Mouse (Mus musculus): Measurements from ENCODE around the gene Rnf123. TPM values are rescaled to one million over a fixed set of nuclear protein-coding genes. Genes with fewer than 3 reads are reported as not detected.
"Not testable (repeated sequence)": the region's sequence is repeated elsewhere in the genome, so short reads cannot be mapped to it uniquely, and the experiment has no call there.

Rnf123 gene
- total RNA-seq, 1 experiment: 14.5 TPM

DNA sequence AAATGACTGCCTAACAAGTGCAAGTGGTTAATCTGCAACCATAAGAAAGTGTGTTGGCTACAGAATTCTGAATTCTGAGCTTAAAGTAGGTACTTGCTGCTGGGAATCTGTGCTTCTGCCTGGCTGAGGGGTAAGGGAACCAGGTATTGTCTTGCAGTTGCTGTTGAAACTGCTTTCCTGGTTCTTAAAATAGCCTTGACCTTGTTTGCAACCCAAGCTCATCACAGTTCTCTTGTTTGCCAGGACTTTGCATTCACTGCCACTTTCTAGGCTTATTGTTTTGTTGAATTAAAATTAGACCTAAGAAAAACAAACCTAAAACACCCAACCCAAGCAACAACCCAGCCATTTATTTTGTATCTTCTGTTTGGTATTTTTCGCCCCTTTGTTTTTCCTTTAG is 62.4 kb downstream of the Rnf123 start:
- Histone ChIP-seq H3K27ac (ENCODE audit: insufficient read depth, low read depth, low read length, poor library complexity, severe bottlenecking) (no peak overlapping the region), H3K4me1 (ENCODE audit: control insufficient read depth in 2 of 2, insufficient read depth in 2 of 2, low read length in 2 of 2, poor library complexity in 1 of 2) (no peaks in the 10 kb centered on the region), H3K9me3 (ENCODE audit: control insufficient read depth, insufficient read depth, low read depth, low read length) (no peaks in the 10 kb centered on the region), H3K4me3 (ENCODE audit: insufficient read depth in 1 of 2, low read depth in 1 of 2, low read length in 2 of 2, poor library complexity in 1 of 2, severe bottlenecking in 1 of 2) (no peak overlapping the region), H3K9ac (ENCODE audit: insufficient read depth, low read depth, low read length, poor library complexity, severe bottlenecking) (no peak overlapping the region), H3K36me3 (ENCODE audit: control insufficient read depth, insufficient read depth, low read length, poor library complexity, severe bottlenecking) (peaks cover 5% of the 10 kb centered on the region; the same call in 1 of the 2 replicates)
- in situ Hi-C loops (cut with MboI; ENCODE audit: low sequenced_read_pairs in 2 of 2, unreplicated experiment in 2 of 2): no loop called here
- DNase-seq (ENCODE audit: low read depth, low spot score): no peak
- TF ChIP-seq CHD2 (IDR thresholded peaks at IDR 0.05; ENCODE audit: low read depth, low read length): no peak

DNA sequence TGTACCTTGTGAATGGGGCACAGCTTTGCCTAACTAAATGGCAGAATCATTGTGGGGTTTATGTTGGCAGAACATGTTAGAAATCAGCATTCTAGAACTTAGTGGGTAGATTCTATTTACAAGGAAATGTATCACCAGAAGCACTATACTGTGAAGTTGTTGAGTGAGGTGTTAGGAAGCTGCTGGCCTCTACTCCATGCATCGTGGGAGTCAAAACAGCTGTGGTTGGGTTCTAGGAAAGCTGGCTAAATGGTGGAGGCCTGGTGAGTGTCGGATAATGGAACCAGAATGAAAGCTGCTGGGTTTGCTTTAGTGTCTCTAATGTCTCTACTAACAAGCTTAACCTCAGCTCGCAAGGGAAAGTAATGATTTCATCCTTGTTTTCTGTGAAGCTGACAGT is 66.0 kb downstream of the Rnf123 start:
- in situ Hi-C loops (cut with MboI; ENCODE audit: low sequenced_read_pairs in 2 of 2, unreplicated experiment in 2 of 2): no loop called here
- Histone ChIP-seq H3K4me3 (ENCODE audit: insufficient read depth in 1 of 2, low read depth in 1 of 2, low read length in 2 of 2, poor library complexity in 1 of 2, severe bottlenecking in 1 of 2) (no peak overlapping the region), H3K36me3 (ENCODE audit: control insufficient read depth, insufficient read depth, low read length, poor library complexity, severe bottlenecking) (peaks cover 2% of the 10 kb centered on the region; the same call in 1 of the 2 replicates), H3K4me1 (ENCODE audit: control insufficient read depth in 2 of 2, insufficient read depth in 2 of 2, low read length in 2 of 2, poor library complexity in 1 of 2) (no peaks in the 10 kb centered on the region), H3K9me3 (ENCODE audit: control insufficient read depth, insufficient read depth, low read depth, low read length) (no peaks in the 10 kb centered on the region), H3K27ac (ENCODE audit: insufficient read depth, low read depth, low read length, poor library complexity, severe bottlenecking) (no peak overlapping the region), H3K9ac (ENCODE audit: insufficient read depth, low read depth, low read length, poor library complexity, severe bottlenecking) (no peak overlapping the region)
- TF ChIP-seq HCFC1 (IDR thresholded peaks at IDR 0.05; ENCODE audit: borderline replicate concordance, insufficient read depth, low read length) (no peak), ZNF384 (IDR thresholded peaks at IDR 0.05; ENCODE audit: low read depth, low read length) (no peak), CHD2 (IDR thresholded peaks at IDR 0.05; ENCODE audit: low read depth, low read length) (no peak), MAFK (IDR thresholded peaks at IDR 0.05; ENCODE audit: insufficient read depth, low read depth, low read length) (no peak), ZC3H11A (IDR thresholded peaks at IDR 0.05; ENCODE audit: borderline replicate concordance, low read depth, low read length) (no peak)
- DNase-seq (ENCODE audit: low read depth, low spot score): no peak

DNA sequence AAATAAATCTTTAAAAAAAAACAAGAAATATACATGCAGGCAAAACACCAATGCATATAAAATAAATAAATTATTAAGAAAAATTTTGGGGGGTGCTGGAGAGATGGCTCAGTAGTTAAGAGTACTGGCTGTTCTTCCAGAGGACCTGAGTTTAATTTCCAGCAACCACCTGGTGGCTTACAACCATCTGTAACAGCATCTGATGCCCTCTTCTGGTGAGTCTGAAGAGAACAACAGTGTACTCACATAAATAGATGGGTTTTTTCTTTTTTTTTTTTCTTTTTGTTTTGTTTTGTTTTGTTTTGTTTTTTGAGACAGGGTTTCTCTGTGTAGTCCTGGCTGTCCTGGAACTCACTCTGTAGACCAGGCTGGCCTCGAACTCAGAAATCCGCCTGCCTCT is 69.6 kb downstream of the Rnf123 start:
- H3K9ac ChIP-seq (ENCODE audit: insufficient read depth, low read depth, low read length, poor library complexity, severe bottlenecking); H3K36me3 ChIP-seq (ENCODE audit: control insufficient read depth, insufficient read depth, low read length, poor library complexity, severe bottlenecking); in situ Hi-C loops (cut with MboI; ENCODE audit: low sequenced_read_pairs in 2 of 2, unreplicated experiment in 2 of 2); H3K4me1 ChIP-seq (ENCODE audit: control insufficient read depth in 2 of 2, insufficient read depth in 2 of 2, low read length in 2 of 2, poor library complexity in 1 of 2); H3K4me3 ChIP-seq (ENCODE audit: insufficient read depth in 1 of 2, low read depth in 1 of 2, low read length in 2 of 2, poor library complexity in 1 of 2, severe bottlenecking in 1 of 2); H3K9me3 ChIP-seq (ENCODE audit: control insufficient read depth, insufficient read depth, low read depth, low read length); DNase-seq (ENCODE audit: low read depth, low spot score); H3K27ac ChIP-seq (ENCODE audit: insufficient read depth, low read depth, low read length, poor library complexity, severe bottlenecking): not testable (repeated sequence)
- peak; percentile 82 for TF ChIP-seq ZNF384 (IDR thresholded peaks at IDR 0.05; ENCODE audit: low read depth, low read length)

DNA sequence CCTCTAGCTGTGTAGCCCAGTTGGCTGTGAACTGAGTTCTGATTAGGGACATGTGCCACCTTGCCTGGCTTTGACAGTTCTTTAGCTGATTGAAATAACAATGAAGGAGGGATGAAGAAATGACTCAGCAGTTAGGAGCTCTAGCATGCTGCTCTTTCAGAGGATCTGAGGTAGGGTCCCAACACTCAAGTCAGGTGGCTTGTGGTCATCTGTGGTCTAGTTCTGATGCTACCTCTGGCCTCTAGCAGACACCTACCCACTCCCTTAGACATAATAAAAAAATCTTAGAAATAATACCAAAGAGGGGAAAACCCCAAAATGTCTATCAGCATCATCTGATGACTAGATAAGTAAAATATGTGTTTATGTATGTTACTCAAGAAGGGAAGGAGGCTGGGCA is 72.8 kb downstream of the Rnf123 start:
- in situ Hi-C loops (cut with MboI; ENCODE audit: low sequenced_read_pairs in 2 of 2, unreplicated experiment in 2 of 2): no loop called here
- no peak overlapping the region for H3K4me3 ChIP-seq (ENCODE audit: insufficient read depth in 1 of 2, low read depth in 1 of 2, low read length in 2 of 2, poor library complexity in 1 of 2, severe bottlenecking in 1 of 2)
- H3K9me3 ChIP-seq (ENCODE audit: control insufficient read depth, insufficient read depth, low read depth, low read length): no peaks in the 10 kb centered on the region
- H3K27ac ChIP-seq (ENCODE audit: insufficient read depth, low read depth, low read length, poor library complexity, severe bottlenecking): no peak overlapping the region
- H3K4me1 ChIP-seq (ENCODE audit: control insufficient read depth in 2 of 2, insufficient read depth in 2 of 2, low read length in 2 of 2, poor library complexity in 1 of 2): peaks cover 2 to 9% of the 10 kb centered on the region in 2 experiments; a peak in 3 of 4 replicates
- H3K9ac ChIP-seq (ENCODE audit: insufficient read depth, low read depth, low read length, poor library complexity, severe bottlenecking): no peak overlapping the region
- TF ChIP-seq HCFC1 (IDR thresholded peaks at IDR 0.05; ENCODE audit: borderline replicate concordance, insufficient read depth, low read length): no peak
- TF ChIP-seq ZNF384 (IDR thresholded peaks at IDR 0.05; ENCODE audit: low read depth, low read length): no peak
- no peak for TF ChIP-seq CHD2 (IDR thresholded peaks at IDR 0.05; ENCODE audit: low read depth, low read length)
- TF ChIP-seq MAFK (IDR thresholded peaks at IDR 0.05; ENCODE audit: insufficient read depth, low read depth, low read length): peak; percentile 81
- TF ChIP-seq ZC3H11A (IDR thresholded peaks at IDR 0.05; ENCODE audit: borderline replicate concordance, low read depth, low read length): no peak
- DNase-seq (ENCODE audit: low read depth, low spot score): no peak
- peaks cover 1% of the 10 kb centered on the region; the same call in 1 of the 2 replicates for H3K36me3 ChIP-seq (ENCODE audit: control insufficient read depth, insufficient read depth, low read length, poor library complexity, severe bottlenecking)

DNA sequence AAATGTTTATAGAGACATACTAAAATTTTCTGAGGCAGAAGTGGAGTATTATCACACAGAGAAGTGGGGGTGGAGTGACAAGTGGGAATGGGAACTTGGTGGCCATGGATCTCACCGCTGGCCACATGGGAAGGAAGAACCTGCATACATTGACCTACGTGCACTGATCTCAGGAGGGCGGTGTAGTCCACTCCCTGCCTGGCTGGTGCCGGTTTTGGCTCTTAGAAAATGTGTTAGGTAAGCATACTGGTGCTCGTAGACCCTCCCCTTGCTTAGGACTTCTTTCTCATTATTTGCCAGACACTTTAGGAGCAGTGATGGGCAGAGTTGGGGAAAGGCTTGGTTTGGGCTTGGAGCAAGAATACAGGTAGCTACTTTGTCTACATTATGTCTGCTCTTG is 75.1 kb downstream of the Rnf123 start:
- peaks cover 2 to 12% of the 10 kb centered on the region in 2 experiments; a peak in 3 of 4 replicates for H3K4me1 ChIP-seq (ENCODE audit: control insufficient read depth in 2 of 2, insufficient read depth in 2 of 2, low read length in 2 of 2, poor library complexity in 1 of 2)
- no peaks in the 10 kb centered on the region for H3K36me3 ChIP-seq (ENCODE audit: control insufficient read depth, insufficient read depth, low read length, poor library complexity, severe bottlenecking)
- no peaks in the 10 kb centered on the region for H3K9me3 ChIP-seq (ENCODE audit: control insufficient read depth, insufficient read depth, low read depth, low read length)
- H3K27ac ChIP-seq (ENCODE audit: insufficient read depth, low read depth, low read length, poor library complexity, severe bottlenecking): no peak overlapping the region
- no peak overlapping the region for H3K9ac ChIP-seq (ENCODE audit: insufficient read depth, low read depth, low read length, poor library complexity, severe bottlenecking)
- DNase-seq (ENCODE audit: low read depth, low spot score): no peak
- no peak overlapping the region for H3K4me3 ChIP-seq (ENCODE audit: insufficient read depth in 1 of 2, low read depth in 1 of 2, low read length in 2 of 2, poor library complexity in 1 of 2, severe bottlenecking in 1 of 2)
- in situ Hi-C loops (cut with MboI; ENCODE audit: low sequenced_read_pairs in 2 of 2, unreplicated experiment in 2 of 2): no loop called here
- TF ChIP-seq MAFK (IDR thresholded peaks at IDR 0.05; ENCODE audit: insufficient read depth, low read depth, low read length) (no peak), CHD2 (IDR thresholded peaks at IDR 0.05; ENCODE audit: low read depth, low read length) (no peak), ZNF384 (IDR thresholded peaks at IDR 0.05; ENCODE audit: low read depth, low read length) (no peak), HCFC1 (IDR thresholded peaks at IDR 0.05; ENCODE audit: borderline replicate concordance, insufficient read depth, low read length) (no peak), ZC3H11A (IDR thresholded peaks at IDR 0.05; ENCODE audit: borderline replicate concordance, low read depth, low read length) (no peak)
